Mouse (Mus musculus): ENCODE data around the gene Ehmt1.

The Ehmt1 gene

GRCm38 (mm10) chr2:24918930-24919838 lies at the start of gene Ehmt1:
Gene Ehmt1 (minus strand): TSS chr2:24919614.
- peak; percentile 95 for DNase-seq

GRCm38 (mm10) chr2:24962304-24963000 lies 43.0 kb upstream of the Ehmt1 start, which contains the start of gene Dph7:
Gene Dph7 (plus strand): TSS chr2:24962400.
- peak; percentile 88 for DNase-seq

- peak; percentile 53 for DNase-seq
Measured at GRCm38 (mm10) chr2:24960910-24961309, 41.5 kb upstream of the Ehmt1 start.

DNA sequence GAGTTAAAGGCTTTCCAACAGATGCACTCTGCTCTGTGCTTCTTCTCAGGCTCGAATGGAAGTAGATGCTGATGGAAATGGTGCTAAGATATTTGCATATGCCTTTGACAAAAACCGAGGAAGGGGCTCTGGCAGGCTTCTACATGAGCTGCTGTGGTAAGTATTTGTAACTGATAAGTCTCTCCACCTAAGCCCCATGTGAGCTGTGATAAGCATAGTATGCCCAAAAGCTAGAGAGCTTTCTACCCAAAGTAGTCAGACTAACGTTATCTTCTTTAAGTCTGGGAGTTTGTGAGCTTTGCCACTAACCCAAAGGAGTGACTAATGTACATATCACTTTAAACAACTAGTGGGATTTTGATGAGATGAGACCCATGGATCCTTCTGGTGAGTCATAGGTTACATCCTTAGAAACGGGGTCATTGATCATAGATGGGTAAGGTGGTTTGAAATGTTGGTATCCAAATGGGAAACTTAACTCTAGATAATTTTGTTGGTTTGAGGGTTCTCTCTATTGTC lies 33.2 kb upstream of the Ehmt1 start:
- no peak for DNase-seq

GRCm38 (mm10) chr2:24950189-24950535 lies 30.7 kb upstream of the Ehmt1 start:
- no peak for DNase-seq

- peak; percentile 98 for DNase-seq
Measured at GRCm38 (mm10) chr2:24949421-24950188, 30.2 kb upstream of the Ehmt1 start, which contains the start of gene Zmynd19. Gene Zmynd19 (plus strand): TSS chr2:24949792.

DNA sequence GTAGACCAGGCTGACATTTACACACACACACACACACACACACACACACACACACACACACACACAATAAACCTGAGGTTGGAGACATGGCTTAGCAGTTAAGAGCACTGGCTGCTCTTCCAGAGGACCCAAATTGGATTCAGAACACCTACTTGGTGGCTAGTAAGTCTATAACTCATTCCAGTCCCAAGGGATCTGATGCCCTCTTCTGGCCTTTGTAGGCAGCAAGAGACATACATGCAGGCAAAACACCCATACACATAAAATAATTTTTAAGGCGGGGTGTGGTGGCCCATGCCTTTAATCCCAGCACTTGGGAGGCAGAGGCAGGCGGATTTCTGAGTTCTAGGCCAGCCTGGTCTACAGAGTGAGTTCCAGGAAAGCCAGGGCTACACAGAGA lies 24.9 kb upstream of the Ehmt1 start:
- peak; percentile 50 for DNase-seq

DNA sequence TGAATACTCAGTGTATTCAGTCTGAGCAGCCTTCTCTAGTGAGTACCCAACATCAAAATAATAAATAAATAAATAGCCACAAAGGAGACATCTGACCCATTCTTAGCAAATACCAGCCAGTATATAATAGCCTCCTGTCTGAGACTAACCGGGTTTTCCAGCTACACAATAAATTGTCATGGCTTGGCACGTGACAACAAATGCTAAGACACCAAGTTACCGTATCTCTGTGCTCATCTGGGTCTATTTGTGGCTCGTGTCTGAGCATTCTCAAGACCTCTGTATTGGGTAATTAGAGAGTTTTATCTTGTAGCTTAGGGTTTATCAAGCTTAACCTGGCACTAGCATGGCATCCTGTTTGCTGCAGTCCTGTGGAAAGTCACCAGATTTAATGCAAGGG lies 22.7 kb upstream of the Ehmt1 start:
- DNase-seq, result no peak

- DNase-seq, result peak; percentile 95
Measured at GRCm38 (mm10) chr2:24935057-24935796, 15.8 kb upstream of the Ehmt1 start, which contains the start of gene Arrdc1. Gene Arrdc1 (minus strand): TSS chr2:24935252.

DNA sequence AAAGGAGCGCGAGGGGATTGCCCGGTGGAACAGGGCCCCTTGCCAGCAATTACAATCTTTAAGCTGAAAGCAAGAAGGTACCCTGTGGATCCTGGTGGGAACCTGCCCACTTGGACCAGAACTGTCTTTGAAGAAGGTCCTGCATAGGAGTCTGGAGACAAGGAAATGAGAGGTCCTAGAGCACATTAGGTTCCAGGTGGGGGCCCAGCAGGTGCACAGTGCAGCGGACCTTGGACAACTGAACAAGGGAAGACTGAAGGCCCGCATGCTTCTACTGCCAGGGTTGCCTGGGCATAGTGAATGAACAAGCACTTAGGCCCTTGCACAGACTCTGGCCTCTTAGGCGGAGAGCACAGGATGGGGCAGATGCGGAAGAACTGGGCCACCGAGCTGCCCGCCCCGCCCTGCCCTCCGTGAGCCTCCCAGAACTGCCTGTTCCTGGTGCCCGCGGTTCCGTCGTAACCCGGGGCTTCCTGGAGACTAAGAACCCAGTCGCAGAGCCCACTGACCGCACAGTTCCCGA lies 15.1 kb upstream of the Ehmt1 start:
- no peak for DNase-seq

GRCm38 (mm10) chr2:24929593-24929992 lies 10.2 kb upstream of the Ehmt1 start:
- no peak for DNase-seq

DNA sequence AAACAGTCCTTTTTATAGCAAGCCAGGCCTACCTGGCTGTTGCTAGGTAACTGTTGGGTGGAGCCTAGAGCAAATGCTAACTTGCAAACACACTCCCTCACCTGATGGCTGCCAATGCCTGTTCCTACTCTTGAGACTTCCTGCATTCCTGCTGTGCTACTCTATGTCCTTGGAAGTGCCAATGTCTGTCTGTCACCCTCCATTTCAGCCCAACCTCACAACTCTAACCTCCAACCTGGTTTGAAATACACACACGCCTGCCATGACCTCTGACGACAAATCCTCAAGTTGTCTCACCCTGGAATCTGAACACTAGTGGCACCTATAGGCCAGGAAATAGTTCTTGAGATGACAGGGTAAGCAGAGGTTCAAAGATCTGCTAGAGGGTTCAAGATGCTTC lies 9.7 kb upstream of the Ehmt1 start:
- peak; percentile 48 for DNase-seq

GRCm38 (mm10) chr2:24927810-24928479 lies 8.5 kb upstream of the Ehmt1 start:
- DNase-seq, result peak; percentile 59

DNA sequence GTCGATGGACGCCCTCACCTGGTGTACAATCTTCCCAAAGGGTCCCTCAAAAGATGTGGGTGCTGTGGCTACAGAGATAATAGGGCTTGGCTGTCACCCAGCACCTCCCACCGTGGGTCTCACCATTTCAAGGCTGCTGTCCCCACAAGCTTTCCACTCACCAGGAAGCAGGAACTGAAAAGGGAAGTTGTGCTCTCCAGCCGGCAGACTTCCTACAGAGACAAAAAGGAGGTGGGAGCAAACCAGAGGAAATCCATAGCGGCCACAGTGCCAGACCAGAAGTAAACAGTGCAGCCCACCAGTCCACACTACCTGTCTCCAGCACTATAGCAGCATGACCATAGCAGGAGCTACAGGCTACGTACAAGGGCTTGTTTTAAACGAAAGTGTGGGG lies 7.5 kb upstream of the Ehmt1 start:
- DNase-seq, result no peak

DNA sequence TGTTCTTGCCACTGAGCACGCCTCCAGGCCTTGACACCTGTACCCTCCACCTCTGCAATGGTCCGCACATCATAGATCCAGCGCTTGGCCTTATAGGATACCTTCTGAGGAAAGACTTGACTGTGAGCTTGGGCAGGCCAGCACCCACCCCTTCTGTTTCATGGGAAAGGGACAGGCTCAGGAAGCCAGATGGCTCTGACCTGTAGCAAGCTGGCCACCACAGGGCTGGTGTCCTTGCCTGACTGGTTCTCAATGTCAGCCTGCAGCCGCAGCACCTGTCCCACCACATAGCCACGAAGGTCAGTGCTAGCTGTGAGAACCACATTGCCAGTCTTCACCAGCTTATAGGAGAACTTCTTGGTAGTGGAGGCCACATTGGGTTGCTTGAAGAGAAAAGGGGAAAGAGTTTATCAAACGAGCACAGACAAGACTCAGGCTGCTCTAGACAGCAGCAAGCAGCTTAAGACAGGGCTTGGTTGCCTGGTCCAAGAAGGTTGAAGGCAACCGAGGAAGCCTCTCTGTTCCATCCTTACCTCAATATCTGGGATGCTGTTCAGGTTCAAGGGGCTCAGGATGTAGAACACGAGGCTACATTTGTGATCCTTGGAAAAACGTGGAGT lies 7.0 kb upstream of the Ehmt1 start:
- DNase-seq, result peak; percentile 7

GRCm38 (mm10) chr2:24925284-24925683 lies 5.9 kb upstream of the Ehmt1 start:
- no peak for DNase-seq

DNA sequence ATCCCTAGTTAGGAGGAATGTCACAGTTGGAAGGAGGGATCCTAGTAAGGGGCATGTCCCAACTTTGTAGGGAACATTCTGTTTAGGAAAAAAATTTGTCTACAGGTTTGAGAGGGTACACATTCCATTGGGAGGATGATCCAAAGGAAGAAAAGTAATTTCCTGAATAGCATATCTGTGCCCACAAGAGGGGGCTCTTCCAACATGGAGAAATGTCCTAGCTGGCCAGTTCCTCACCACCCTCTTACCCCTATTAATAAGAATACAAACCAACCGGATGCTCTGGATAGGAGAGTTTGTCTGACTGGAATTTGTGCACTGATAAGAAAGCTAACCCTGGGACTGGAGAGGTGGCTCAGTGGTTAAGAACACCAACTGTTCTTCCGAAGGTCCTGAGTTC lies 4.1 kb upstream of the Ehmt1 start:
- DNase-seq, result peak; percentile 15

GRCm38 (mm10) chr2:24919839-24920175 lies 393 bp upstream of the Ehmt1 start:
- no peak for DNase-seq

GRCm38 (mm10) chr2:24914762-24915161 lies 4.7 kb downstream of the Ehmt1 start:
- no peak for DNase-seq

DNA sequence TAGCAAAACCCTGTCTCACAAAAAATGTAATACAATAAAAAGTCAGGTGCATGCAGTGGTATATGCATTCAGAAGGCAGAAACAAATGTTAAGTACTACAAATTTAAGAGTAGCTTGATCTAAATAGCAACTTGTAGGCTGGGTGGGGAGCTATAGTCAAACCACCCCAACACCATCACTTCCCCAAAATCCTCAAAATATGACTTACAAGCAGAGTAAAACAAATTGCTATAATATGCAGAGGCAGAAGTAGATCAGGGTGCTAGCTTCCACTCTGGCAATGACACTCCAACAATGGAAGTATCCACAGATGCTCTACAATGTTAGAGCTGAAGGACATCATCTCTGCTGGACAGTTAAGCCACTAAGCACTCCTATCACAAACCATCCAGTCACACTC lies 6.8 kb downstream of the Ehmt1 start:
- DNase-seq, result no peak

GRCm38 (mm10) chr2:24912189-24912588 lies 7.2 kb downstream of the Ehmt1 start:
- DNase-seq, result no peak

Data from kidney, adult 18-20 months (tissue).